Mouse (Mus musculus) small intestine, adult 2 months (tissue): Measurements from ENCODE around the gene Slc12a6. TPM values are rescaled to one million over a fixed set of nuclear protein-coding genes. Genes with fewer than 3 reads are reported as not detected.
A peak's percentile ranks its signal among the peaks of the same experiment; 100 is the strongest.

ENCODE experiments used
- H3K27ac ChIP-seq: fragments of 200-500 bp; 2 replicates; pipeline ENCODE4 v1.5.1; 2012; ENCODE audit warnings: low read depth, low read length, control low read depth, inconsistent platforms; ENCODE audit not compliant: insufficient read depth
- H3K27me3 ChIP-seq: fragments of 200-500 bp; 2 replicates; pipeline ENCODE4 v1.6.1; 2012; ENCODE audit warnings: mild to moderate bottlenecking, moderate library complexity, low read length, inconsistent platforms; ENCODE audit not compliant: control insufficient read depth, insufficient read depth
- H3K36me3 ChIP-seq: fragments of 200-500 bp; 2 replicates; pipeline ENCODE4 v1.6.1; 2012; ENCODE audit warnings: mild to moderate bottlenecking, low read length, control low read depth, inconsistent platforms; ENCODE audit not compliant: control insufficient read depth, insufficient read depth
- H3K4me1 ChIP-seq: fragments of 200-500 bp; 2 replicates; pipeline ENCODE4 v1.6.1; 2012; ENCODE audit warnings: low read length, inconsistent platforms, mixed read lengths; ENCODE audit not compliant: control insufficient read depth, insufficient read depth, insufficient read length
- H3K4me3 ChIP-seq: fragments of 200-500 bp; 2 replicates; pipeline ENCODE4 v1.5.1; 2012; ENCODE audit warnings: low read depth, mild to moderate bottlenecking, control low read depth, inconsistent platforms, low read length, moderate library complexity
- CTCF ChIP-seq: fragments of 200-500 bp; IDR thresholded peaks from 2 replicates; pipeline ENCODE4 v1.5.1; 2012; ENCODE audit warnings: low read depth, mild to moderate bottlenecking, control low read depth, inconsistent platforms, low read length, moderate library complexity, mixed read lengths; ENCODE audit not compliant: insufficient replicate concordance, insufficient read length; ENCODE audit errors: extremely low read depth
- POLR2A ChIP-seq: fragments of 200-500 bp; IDR thresholded peaks from 2 replicates; pipeline ENCODE4 v1.6.1; 2012; ENCODE audit warnings: low read depth, mild to moderate bottlenecking, control low read depth, inconsistent platforms, low read length, moderate library complexity
- WGBS: fragments of 180-500 bp; shearing (Covaris S2); methylation state at CpG from one replicate; pipeline ENCODE4 v1.1.7; 2018; 5-methylcytosine and 5-hydroxymethylcytosine counted together
- polyA plus RNA-seq: library from polyadenylated mRNA; depleted of rRNA; stranded (reverse); fragments of >200 nt; gene quantifications from 2 replicates; pipeline ENCODE4 v1.2.3, GENCODE M21; 2012

The Slc12a6 gene
- polyA plus RNA-seq, 1 experiment: 17.6 TPM

- Histone ChIP-seq H3K36me3 (no peaks in the 10 kb centered on the region; the same call in 1 of the 2 replicates), H3K27me3 (no peaks in the 10 kb centered on the region), H3K4me3 (peak within 1 kb of the TSS; percentile 97), H3K27ac (peak within 1 kb of the TSS; percentile 80), H3K4me1 (peaks cover 4% of the 10 kb centered on the region; the same call in 1 of the 2 replicates)
- TF ChIP-seq POLR2A: no peak
- no peak for TF ChIP-seq CTCF
- 1% methylated on average over 11 of the region's 11 CpGs for WGBS
Observed at GRCm38 (mm10) chr2:112266242-112266592, 592 bp downstream of the Slc12a6 start, which contains the start of gene Gm21985. Gene Gm21985 (plus strand): TSS chr2:112266314.

- no peak for TF ChIP-seq CTCF
- TF ChIP-seq POLR2A: no peak
- Histone ChIP-seq H3K27me3 (no peaks in the 10 kb centered on the region), H3K27ac (peak overlapping the region; percentile 35), H3K4me1 (peaks cover 4% of the 10 kb centered on the region; the same call in 1 of the 2 replicates), H3K4me3 (peak overlapping the region; percentile 47), H3K36me3 (no peaks in the 10 kb centered on the region; the same call in 1 of the 2 replicates)
- 39% methylated on average over 10 of the region's 10 CpGs for WGBS
Observed at GRCm38 (mm10) chr2:112266780-112267179, 1.2 kb downstream of the Slc12a6 start.

- H3K4me1 ChIP-seq: peaks cover 4% of the 10 kb centered on the region; the same call in 1 of the 2 replicates
- no peak for TF ChIP-seq POLR2A
- TF ChIP-seq CTCF: no peak
- no peaks in the 10 kb centered on the region for H3K27me3 ChIP-seq
- WGBS: 64% methylated on average over 8 of the region's 8 CpGs
- no peak overlapping the region for H3K27ac ChIP-seq
- H3K4me3 ChIP-seq: no peak overlapping the region
- no peaks in the 10 kb centered on the region; the same call in 1 of the 2 replicates for H3K36me3 ChIP-seq
Observed at GRCm38 (mm10) chr2:112267547-112268269, 2.1 kb downstream of the Slc12a6 start.

GRCm38 (mm10) chr2:112270011-112270410, 4.4 kb downstream of the Slc12a6 start:
- no peak overlapping the region for H3K4me3 ChIP-seq
- whole genome bisulfite sequencing: 64% methylated on average over 2 of the region's 2 CpGs
- TF ChIP-seq CTCF (no peak), POLR2A (no peak)
- H3K36me3 ChIP-seq: peaks cover 2% of the 10 kb centered on the region; the same call in 1 of the 2 replicates
- H3K4me1 ChIP-seq: peaks cover 8% of the 10 kb centered on the region; the same call in 1 of the 2 replicates
- no peaks in the 10 kb centered on the region for H3K27me3 ChIP-seq
- no peak overlapping the region for H3K27ac ChIP-seq

GRCm38 (mm10) chr2:112272909-112273308, 7.3 kb downstream of the Slc12a6 start:
- Histone ChIP-seq H3K36me3 (peaks cover 2% of the 10 kb centered on the region; the same call in 1 of the 2 replicates), H3K27me3 (no peaks in the 10 kb centered on the region), H3K27ac (no peak overlapping the region), H3K4me1 (peaks cover 11% of the 10 kb centered on the region; the same call in 1 of the 2 replicates), H3K4me3 (no peak overlapping the region)
- TF ChIP-seq POLR2A (no peak), CTCF (no peak)
- 92% methylated on average over 2 of the region's 2 CpGs for WGBS

GRCm38 (mm10) chr2:112273474-112273873, 7.8 kb downstream of the Slc12a6 start:
- Histone ChIP-seq H3K4me1 (peaks cover 11% of the 10 kb centered on the region; the same call in 1 of the 2 replicates), H3K27ac (no peak overlapping the region), H3K4me3 (no peak overlapping the region), H3K36me3 (peaks cover 2% of the 10 kb centered on the region; the same call in 1 of the 2 replicates), H3K27me3 (no peaks in the 10 kb centered on the region)
- WGBS: 83% methylated on average over 6 of the region's 6 CpGs
- TF ChIP-seq POLR2A (no peak), CTCF (no peak)

GRCm38 (mm10) chr2:112276870-112277269, 11.2 kb downstream of the Slc12a6 start:
- H3K27ac ChIP-seq: no peak overlapping the region
- H3K27me3 ChIP-seq: no peaks in the 10 kb centered on the region
- 55% methylated on average over 3 of the region's 3 CpGs for WGBS
- H3K4me3 ChIP-seq: no peak overlapping the region
- H3K36me3 ChIP-seq: 0 out of 2 replicates have a peak, but pooled peaks cover 2% of the 10 kb centered on the region
- no peak for TF ChIP-seq CTCF
- TF ChIP-seq POLR2A: no peak
- H3K4me1 ChIP-seq: peaks cover 7% of the 10 kb centered on the region; the same call in 1 of the 2 replicates
